Mouse (Mus musculus) liver, embryonic 14.5 days (tissue): ENCODE measurements around the gene Col6a1.

Experiments used
- CTCF ChIP-seq: IDR thresholded peaks from 2 replicates; pipeline ENCODE4 v1.5.1; 2016; ENCODE audit warnings: antibody characterized with exemption, low read depth, control low read depth
- EP300 ChIP-seq: IDR thresholded peaks from 2 replicates; pipeline ENCODE4 v1.6.1; 2016; ENCODE audit warnings: antibody characterized with exemption, low read depth

- no peak for TF ChIP-seq CTCF
- no peak for TF ChIP-seq EP300
Measured at GRCm38 (mm10) chr10:76764927-76765326, 39.0 kb upstream of the Col6a1 start.
